Mouse (Mus musculus): Measurements from ENCODE around the gene Sardh.

GRCm38 (mm10) chr2:27144957-27145356, 103.2 kb downstream of the Sardh start:
- TF ChIP-seq MAX (IDR thresholded peaks at IDR 0.05; ENCODE audit: low read length) = no peak
- no peak for TF ChIP-seq E2F4 (IDR thresholded peaks at IDR 0.05; ENCODE audit: insufficient replicate concordance, low read depth, low read length)
- no peak for TF ChIP-seq CTCF (conservative IDR thresholded peaks at IDR 0.05 in 1 of 2, IDR thresholded peaks at IDR 0.05 in 1 of 2; ENCODE audit: low read depth in 2 of 2, low read length in 2 of 2)
- no peak for TF ChIP-seq USF1 (IDR thresholded peaks at IDR 0.05; ENCODE audit: low read depth, low read length)
- no peak for TF ChIP-seq POLR2A (IDR thresholded peaks at IDR 0.05; ENCODE audit: low read depth, low read length)
- no peak for TF ChIP-seq USF2 (conservative IDR thresholded peaks at IDR 0.05; ENCODE audit: low read depth, low read length)
- no peak for TF ChIP-seq SMC3 (IDR thresholded peaks at IDR 0.05; ENCODE audit: low read depth, low read length)
- no peak for TF ChIP-seq BHLHE40 (IDR thresholded peaks at IDR 0.05; ENCODE audit: low read depth, low read length)
